Mouse (Mus musculus): ENCODE measurements around the gene Cfl1. TPM values are rescaled to one million over a fixed set of nuclear protein-coding genes. Genes with fewer than 3 reads are reported as not detected.

Cfl1 gene
- polyA plus RNA-seq, 1 experiment from 2014 or later: 3,520 TPM

- Histone ChIP-seq H3K27ac (no peak overlapping the region), H3K9me3 (replicated peaks) (no peaks in the 10 kb centered on the region), H3K9ac (no peak overlapping the region), H3K4me3 (no peak overlapping the region), H3K36me3 (ENCODE audit: poor library complexity, severe bottlenecking) (peaks cover 12% of the 10 kb centered on the region), H3K4me2 (no peak overlapping the region), H3K27me3 (no peaks in the 10 kb centered on the region), H3K4me1 (peaks cover 26% of the 10 kb centered on the region)
- ATAC-seq: no peak
- 46% methylated on average over 5 of the region's 5 CpGs for WGBS
These were observed 18.4 kb upstream of the Cfl1 start for GRCm38 (mm10) chr19:5471846-5472245.

DNA sequence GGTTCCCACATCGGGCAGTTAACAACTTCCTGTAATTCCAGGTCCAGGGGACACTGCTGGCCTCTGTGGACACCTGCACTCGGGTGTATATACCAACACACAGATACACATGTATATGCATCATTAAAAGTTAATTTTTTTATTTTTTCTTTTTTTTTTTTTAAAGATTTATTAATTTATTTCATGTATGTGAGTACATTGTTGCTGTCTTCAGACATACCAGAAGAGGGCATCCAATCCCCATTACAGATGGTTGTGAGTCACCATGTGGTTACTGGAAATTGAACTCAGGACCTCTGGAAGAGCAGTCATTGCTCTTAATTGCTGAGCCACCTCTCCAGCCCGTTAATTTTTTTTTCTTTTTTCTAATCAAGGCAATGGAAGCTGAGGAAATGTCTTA is 17.4 kb upstream of the Cfl1 start:
- no peak for ATAC-seq
- Histone ChIP-seq H3K9ac (no peak overlapping the region), H3K4me2 (no peak overlapping the region), H3K4me3 (no peak overlapping the region), H3K27ac (no peak overlapping the region), H3K36me3 (ENCODE audit: poor library complexity, severe bottlenecking) (peaks cover 2% of the 10 kb centered on the region), H3K27me3 (no peaks in the 10 kb centered on the region), H3K9me3 (replicated peaks) (no peaks in the 10 kb centered on the region), H3K4me1 (peaks cover 26% of the 10 kb centered on the region)
- WGBS: 79% methylated on average over 3 of the region's 3 CpGs

- Histone ChIP-seq H3K4me1 (peaks cover 26% of the 10 kb centered on the region), H3K9me3 (replicated peaks) (no peaks in the 10 kb centered on the region), H3K27ac (peak within 1 kb of the TSS; percentile 49), H3K4me3 (peak within 1 kb of the TSS; percentile 58), H3K9ac (peak within 1 kb of the TSS; percentile 81), H3K36me3 (ENCODE audit: poor library complexity, severe bottlenecking) (no peaks in the 10 kb centered on the region; the same call in 1 of the 2 replicates), H3K27me3 (no peaks in the 10 kb centered on the region), H3K4me2 (peak within 1 kb of the TSS; percentile 96)
- 2% methylated on average over 22 of the region's 22 CpGs for WGBS
- peak; percentile 65 for ATAC-seq
These were observed 16.5 kb upstream of the Cfl1 start, which contains the start of gene Efemp2 for GRCm38 (mm10) chr19:5473720-5474119. Gene Efemp2 (plus strand): TSS chr19:5473954.

DNA sequence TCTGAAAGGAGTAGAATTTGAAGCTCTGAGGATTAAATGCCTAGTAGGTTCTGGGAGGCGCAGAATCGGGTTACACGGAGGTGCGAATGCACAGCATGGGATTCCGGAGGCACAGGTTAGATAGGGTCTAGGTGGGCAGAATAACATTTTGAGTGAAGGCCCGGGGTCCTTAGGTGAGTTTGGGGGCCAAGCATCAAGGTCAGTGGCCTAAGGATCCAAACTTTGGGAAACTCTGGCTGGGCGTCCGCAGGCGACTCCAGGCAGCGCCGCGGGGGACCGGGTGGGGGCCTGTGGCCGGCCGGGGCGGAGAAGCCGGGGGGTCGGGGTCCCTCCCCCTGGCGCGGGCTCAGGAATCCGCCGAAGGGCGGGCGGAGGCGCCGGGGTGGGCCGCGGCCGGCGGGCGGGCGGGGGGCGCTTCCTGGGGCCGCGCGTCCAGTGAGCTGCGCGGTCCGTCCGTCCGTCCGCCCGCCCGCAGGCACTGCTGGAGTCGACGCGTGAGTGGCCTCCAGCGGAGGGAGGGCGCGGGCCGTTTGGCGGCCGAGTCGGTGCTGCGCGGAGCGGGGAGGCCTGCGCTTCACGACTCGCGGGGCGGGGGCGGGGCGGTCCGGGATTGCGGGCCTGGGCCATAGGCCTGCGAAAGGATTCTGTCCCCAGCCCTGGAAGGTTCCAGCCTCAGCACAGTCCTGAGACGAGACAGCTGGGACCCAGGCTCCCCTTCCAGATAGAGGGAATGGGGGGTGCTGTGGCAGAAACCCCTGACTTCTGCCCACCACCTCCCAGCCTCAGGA is 15.8 kb upstream of the Cfl1 start:
- Histone ChIP-seq H3K9me3 (replicated peaks) (no peaks in the 10 kb centered on the region), H3K4me3 (peak overlapping the region; percentile 58), H3K4me2 (peak overlapping the region; percentile 96), H3K27me3 (no peaks in the 10 kb centered on the region), H3K4me1 (peaks cover 26% of the 10 kb centered on the region), H3K36me3 (ENCODE audit: poor library complexity, severe bottlenecking) (no peaks in the 10 kb centered on the region; the same call in 1 of the 2 replicates), H3K27ac (peak overlapping the region; percentile 49; the same call in 1 of the 2 replicates), H3K9ac (peak overlapping the region; percentile 81)
- whole genome bisulfite sequencing: 2% methylated on average over 24 of the region's 68 CpGs
- peak; percentile 56 for ATAC-seq

- Histone ChIP-seq H3K4me1 (peaks cover 26% of the 10 kb centered on the region), H3K4me2 (peak overlapping the region; percentile 96), H3K36me3 (ENCODE audit: poor library complexity, severe bottlenecking) (peaks cover 5% of the 10 kb centered on the region), H3K9ac (peak overlapping the region; percentile 81), H3K9me3 (replicated peaks) (no peaks in the 10 kb centered on the region), H3K4me3 (peak overlapping the region; percentile 58), H3K27me3 (no peaks in the 10 kb centered on the region), H3K27ac (peak overlapping the region; percentile 49; the same call in 1 of the 2 replicates)
- peak; percentile 20; the same call in 1 of the 2 replicates for ATAC-seq
- WGBS: 24% methylated on average over 13 of the region's 13 CpGs
These were observed 15.1 kb upstream of the Cfl1 start for GRCm38 (mm10) chr19:5475069-5475714.

- Histone ChIP-seq H3K4me3 (no peak overlapping the region), H3K4me1 (peaks cover 26% of the 10 kb centered on the region), H3K4me2 (no peak overlapping the region), H3K9me3 (replicated peaks) (no peaks in the 10 kb centered on the region), H3K27me3 (no peaks in the 10 kb centered on the region), H3K36me3 (ENCODE audit: poor library complexity, severe bottlenecking) (peaks cover 24% of the 10 kb centered on the region), H3K27ac (no peak overlapping the region), H3K9ac (no peak overlapping the region)
- 84% methylated on average over 10 of the region's 10 CpGs for WGBS
- ATAC-seq: no peak
These were observed 13.1 kb upstream of the Cfl1 start for GRCm38 (mm10) chr19:5477004-5477667.

DNA sequence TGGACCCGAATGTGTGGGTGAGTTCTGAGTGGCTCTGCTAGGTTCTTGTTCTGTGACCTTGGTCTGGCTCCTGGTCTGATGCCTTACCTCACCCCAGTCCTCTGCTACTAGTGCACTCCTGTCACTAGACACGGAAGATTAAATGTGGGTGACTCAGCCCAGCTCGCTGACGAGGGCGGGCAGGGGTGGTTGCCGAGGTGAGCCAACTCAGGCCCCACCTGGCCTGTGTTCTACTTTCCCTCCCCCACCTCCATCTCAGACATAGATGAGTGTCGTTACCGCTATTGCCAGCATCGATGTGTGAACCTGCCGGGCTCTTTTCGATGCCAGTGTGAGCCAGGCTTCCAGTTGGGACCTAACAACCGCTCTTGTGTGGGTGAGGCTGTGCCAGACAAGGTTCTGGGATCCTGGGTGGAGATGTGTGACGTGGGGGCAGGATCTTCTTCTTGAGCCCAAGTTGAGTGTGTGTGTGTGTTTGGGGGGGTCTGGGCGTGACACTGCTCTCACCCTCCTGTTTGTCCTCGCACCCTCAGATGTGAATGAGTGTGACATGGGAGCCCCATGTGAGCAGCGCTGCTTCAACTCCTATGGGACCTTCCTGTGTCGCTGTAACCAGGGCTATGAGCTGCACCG is 12.5 kb upstream of the Cfl1 start:
- no peaks in the 10 kb centered on the region for H3K27me3 ChIP-seq
- WGBS: 90% methylated on average over 18 of the region's 18 CpGs
- no peak for ATAC-seq

DNA sequence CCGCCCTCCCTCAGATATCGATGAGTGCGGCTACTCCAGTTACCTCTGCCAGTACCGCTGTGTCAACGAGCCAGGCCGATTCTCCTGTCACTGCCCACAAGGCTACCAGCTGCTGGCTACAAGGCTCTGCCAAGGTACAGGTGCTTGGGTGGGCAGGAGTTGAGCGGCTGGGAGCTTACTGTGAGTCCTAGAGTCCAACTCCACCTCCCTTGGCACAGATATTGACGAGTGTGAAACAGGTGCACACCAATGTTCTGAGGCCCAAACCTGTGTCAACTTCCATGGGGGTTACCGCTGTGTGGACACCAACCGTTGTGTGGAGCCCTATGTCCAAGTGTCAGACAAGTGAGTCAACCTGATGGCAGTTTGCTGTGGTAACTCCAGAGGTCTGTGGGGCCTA is 10.2 kb upstream of the Cfl1 start:
- Histone ChIP-seq H3K27ac (no peak overlapping the region), H3K36me3 (ENCODE audit: poor library complexity, severe bottlenecking) (peaks cover 53% of the 10 kb centered on the region), H3K4me2 (no peak overlapping the region), H3K9ac (no peak overlapping the region), H3K4me1 (peaks cover 11% of the 10 kb centered on the region), H3K4me3 (no peak overlapping the region), H3K27me3 (no peaks in the 10 kb centered on the region), H3K9me3 (replicated peaks) (no peaks in the 10 kb centered on the region)
- no peak for ATAC-seq
- 95% methylated on average over 10 of the region's 10 CpGs for WGBS

More for the DNA sequence above, 12.5 kb upstream of the Cfl1 start:
- Histone ChIP-seq H3K9me3 (replicated peaks) (no peaks in the 10 kb centered on the region), H3K4me2 (no peak overlapping the region), H3K4me3 (no peak overlapping the region), H3K4me1 (peaks cover 26% of the 10 kb centered on the region), H3K36me3 (ENCODE audit: poor library complexity, severe bottlenecking) (peaks cover 31% of the 10 kb centered on the region), H3K9ac (no peak overlapping the region), H3K27ac (no peak overlapping the region)

DNA sequence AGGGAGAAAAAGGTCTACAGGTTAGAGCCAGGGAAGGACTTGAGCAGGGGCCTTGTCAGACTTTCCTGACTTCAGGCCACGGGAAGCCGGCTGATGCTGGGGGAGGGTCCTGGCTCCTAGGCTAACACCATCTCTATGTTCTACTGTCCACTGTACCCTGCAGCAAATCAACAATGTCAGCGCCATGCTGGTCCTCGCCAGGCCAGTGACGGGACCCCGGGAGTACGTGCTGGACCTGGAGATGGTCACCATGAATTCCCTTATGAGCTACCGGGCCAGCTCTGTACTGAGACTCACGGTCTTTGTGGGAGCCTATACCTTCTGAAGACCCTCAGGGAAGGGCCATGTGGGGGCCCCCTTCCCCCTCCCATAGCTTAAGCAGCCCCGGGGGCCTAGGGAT is 8.9 kb upstream of the Cfl1 start:
- no peak for ATAC-seq
- Histone ChIP-seq H3K4me2 (no peak overlapping the region), H3K4me3 (no peak overlapping the region), H3K9me3 (replicated peaks) (no peaks in the 10 kb centered on the region), H3K27me3 (no peaks in the 10 kb centered on the region), H3K36me3 (ENCODE audit: poor library complexity, severe bottlenecking) (peaks cover 67% of the 10 kb centered on the region), H3K4me1 (0 out of 2 replicates have a peak, but pooled peaks cover under 1% of the 10 kb centered on the region), H3K9ac (no peak overlapping the region), H3K27ac (no peak overlapping the region)
- WGBS: 94% methylated on average over 10 of the region's 10 CpGs

DNA sequence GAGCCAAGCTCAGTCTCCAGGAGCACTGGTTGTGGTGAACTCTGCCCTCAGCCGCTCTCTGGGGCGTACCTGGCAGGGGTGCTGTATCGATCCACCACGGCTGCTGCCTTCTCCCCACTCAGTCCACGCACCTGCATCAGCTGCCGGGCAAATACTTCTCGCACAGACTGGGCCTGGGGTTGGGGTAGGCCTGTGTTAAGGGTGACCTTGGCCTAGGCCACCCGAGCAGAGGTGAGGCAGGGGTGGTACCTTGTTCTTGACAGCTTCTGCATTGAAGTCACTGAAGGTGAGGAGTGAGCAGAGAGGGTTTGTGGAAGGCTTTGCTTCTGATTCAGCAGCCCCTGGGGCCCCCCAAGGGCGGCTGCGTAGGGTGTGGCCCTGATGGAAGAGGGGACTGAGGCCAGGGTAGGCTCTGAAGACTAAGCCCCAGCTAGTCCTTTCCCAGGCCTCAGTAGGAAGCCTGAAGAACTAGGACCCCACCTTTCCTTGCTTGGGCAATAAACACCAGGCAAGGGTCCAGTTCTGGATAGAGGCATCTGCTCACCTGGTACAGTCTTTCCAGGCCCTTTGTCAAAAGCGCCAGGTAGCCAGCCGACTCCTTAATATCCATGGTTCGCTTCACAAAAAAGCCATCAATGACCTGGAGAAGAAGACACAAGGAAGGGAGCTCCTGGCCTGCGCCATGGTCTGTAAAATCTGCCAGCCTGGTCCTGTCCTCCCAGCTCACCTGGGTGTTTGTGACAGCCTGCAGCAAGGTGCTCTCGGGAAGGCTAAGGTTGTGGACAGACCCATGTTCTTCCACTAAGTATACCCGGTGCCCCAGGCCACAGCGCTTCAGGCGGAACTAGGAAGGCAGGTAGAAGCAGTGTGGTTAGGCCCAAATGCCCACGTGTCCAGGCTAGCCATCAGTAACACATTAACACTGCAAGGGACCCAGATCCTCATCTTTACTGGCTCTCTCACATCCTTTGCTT is 6.6 kb upstream of the Cfl1 start:
- Histone ChIP-seq H3K36me3 (ENCODE audit: poor library complexity, severe bottlenecking) (peaks cover 67% of the 10 kb centered on the region), H3K4me2 (no peak overlapping the region), H3K4me1 (peaks cover 20% of the 10 kb centered on the region), H3K27ac (no peak overlapping the region), H3K4me3 (no peak overlapping the region), H3K9me3 (replicated peaks) (no peaks in the 10 kb centered on the region), H3K9ac (no peak overlapping the region), H3K27me3 (no peaks in the 10 kb centered on the region)
- no peak for ATAC-seq
- WGBS: 95% methylated on average over 19 of the region's 19 CpGs

DNA sequence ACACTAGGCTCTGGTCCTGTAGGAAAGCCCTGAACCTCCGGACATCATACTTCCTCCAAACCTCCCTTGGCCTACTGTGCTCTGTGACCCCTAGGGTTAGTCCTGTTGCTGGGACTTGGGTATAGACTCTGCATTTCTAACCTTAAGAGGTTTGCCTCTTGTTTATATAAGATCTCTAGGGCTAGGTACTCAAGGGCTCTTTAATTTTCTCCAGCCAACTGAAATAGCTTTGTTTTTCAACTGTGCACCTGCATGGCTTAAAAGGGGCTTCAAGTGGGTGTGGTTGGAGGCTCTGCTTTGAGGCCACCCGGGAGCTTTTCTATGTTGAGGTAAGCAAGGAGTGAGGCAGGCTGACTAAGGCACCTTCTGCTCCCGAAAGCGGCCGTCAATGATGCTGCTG is 5.8 kb upstream of the Cfl1 start:
- H3K27ac ChIP-seq: no peak overlapping the region
- 91% methylated on average over 5 of the region's 5 CpGs for WGBS
- no peaks in the 10 kb centered on the region for H3K27me3 ChIP-seq
- H3K9ac ChIP-seq: no peak overlapping the region
- no peak overlapping the region for H3K4me3 ChIP-seq
- peaks cover 26% of the 10 kb centered on the region for H3K4me1 ChIP-seq
- H3K36me3 ChIP-seq (ENCODE audit: poor library complexity, severe bottlenecking): peaks cover 67% of the 10 kb centered on the region
- ATAC-seq: no peak
- H3K9me3 ChIP-seq (replicated peaks): no peaks in the 10 kb centered on the region
- no peak overlapping the region for H3K4me2 ChIP-seq

All from forebrain, embryonic 13.5 days (tissue).